Comparison of ENCODE assay signal across 8 mouse cellular contexts in genomic region chr2:181714903-181715326, GRCm38 (mm10). TPM values are rescaled to one million over a fixed set of nuclear protein-coding genes. Genes with fewer than 3 reads are reported as not detected.
DNase-seq lines count a peak whose midpoint lies in the region; ATAC-seq lines count a peak whose summit lies in the region.

Gene Oprl1 (plus strand): TSS chr2:181715016.

- no peaks in the 10 kb centered on the region for H3K27me3 ChIP-seq in hindbrain, embryonic 13.5 days
- H3K27me3 ChIP-seq in liver, embryonic 11.5 days (replicated peaks; ENCODE audit: control insufficient read depth, insufficient read depth, low read length): no peaks in the 10 kb centered on the region

- peak; percentile 80 for ATAC-seq in hindbrain, embryonic 13.5 days (ENCODE audit: low FRiP score)
- peak; percentile 60 for ATAC-seq in liver, embryonic 11.5 days (replicated peaks; ENCODE audit: low FRiP score)

- H3K4me2 ChIP-seq in hindbrain, embryonic 13.5 days: peak within 1 kb of the TSS; percentile 88
- peak within 1 kb of the TSS; percentile 40 for H3K4me2 ChIP-seq in liver, embryonic 11.5 days

- peak within 1 kb of the TSS; percentile 96 for H3K27ac ChIP-seq in hindbrain, embryonic 13.5 days
- H3K27ac ChIP-seq in liver, embryonic 11.5 days (ENCODE audit: low read depth, low read length): no peak within 1 kb of the TSS

- no peaks in the 10 kb centered on the region for H3K9me3 ChIP-seq in hindbrain, embryonic 13.5 days
- H3K9me3 ChIP-seq in liver, embryonic 11.5 days (ENCODE audit: control insufficient read depth, low read length): no peaks in the 10 kb centered on the region

- H3K36me3 ChIP-seq in hindbrain, embryonic 13.5 days: peaks cover 19% of the 10 kb centered on the region
- H3K36me3 ChIP-seq in liver, embryonic 11.5 days (ENCODE audit: control insufficient read depth, insufficient read depth, low read length): no peaks in the 10 kb centered on the region

- peak within 1 kb of the TSS; percentile 83 for H3K9ac ChIP-seq in hindbrain, embryonic 13.5 days
- H3K9ac ChIP-seq in liver, embryonic 11.5 days (ENCODE audit: low read depth, low read length): no peak within 1 kb of the TSS

- peaks cover 54% of the 10 kb centered on the region for H3K4me1 ChIP-seq in hindbrain, embryonic 13.5 days (replicated peaks)
- 0 out of 2 replicates have a peak, but pooled peaks cover 3% of the 10 kb centered on the region for H3K4me1 ChIP-seq in liver, embryonic 11.5 days (replicated peaks; ENCODE audit: control insufficient read depth, insufficient read depth, low read length)

- H3K4me3 ChIP-seq in hindbrain, embryonic 13.5 days: peak within 1 kb of the TSS; percentile 55
- peak within 1 kb of the TSS; percentile 15; the same call in 1 of the 2 replicates for H3K4me3 ChIP-seq in liver, embryonic 11.5 days (ENCODE audit: low read depth, low read length)

- DNase-seq in layer of hippocampus, adult 18-20 months (ENCODE audit: low spot score in 2 of 2): peak; percentile 64 to 73
- DNase-seq in layer of hippocampus, adult 9-10 months (ENCODE audit: low spot score): no peak
- DNase-seq in embryo, embryonic 9.5 days (ENCODE audit: extremely low spot score): peak; percentile 58
- peak; percentile 54 for DNase-seq in liver, embryonic 11.5 days (ENCODE audit: low spot score)
- DNase-seq in right cerebral cortex, postnatal 36 days (ENCODE audit: low spot score in 2 of 2): peak; percentile 57 to 62
- no peak for DNase-seq in lung, postnatal 4 days
- no peak for DNase-seq in urinary bladder, postnatal 10 days (ENCODE audit: low spot score)

- WGBS in hindbrain, embryonic 13.5 days: 2% methylated on average over 7 of the region's 7 CpGs
- 0% methylated on average over 7 of the region's 7 CpGs for WGBS in liver, embryonic 11.5 days

RNA-seq across cellular contexts. Expression of gene Oprl1, which starts in this region (rescaled TPM):
- total RNA-seq in layer of hippocampus, adult 18-20 months (2021): 10 to 100 TPM; 50.6 to 52.4 TPM
- 79.2 and 83.9 TPM in 2 replicates for polyA plus RNA-seq in hindbrain, embryonic 13.5 days (2015; fragmentation: Nextera tagmentation; extraction: Ambion mirVana)
- polyA plus RNA-seq in liver, embryonic 11.5 days (2014; fragmentation: Nextera tagmentation; extraction: Ambion mirVana): 2.0 and 3.2 TPM in 2 replicates

Comparison
In these comparisons a context has a peak if more than half of its experiments do, and no peak if none do; other contexts are left out.
1. RNA of gene Oprl1 (polyA plus RNA-seq): 79.2 to 83.9 TPM in hindbrain, embryonic 13.5 days; 2.0 to 3.2 TPM in liver, embryonic 11.5 days; every median in the first group is over 10 times any median in the second.
2. DNase-seq: peak in layer of hippocampus, adult 18-20 months (2 of 2), embryo, embryonic 9.5 days (single experiment), liver, embryonic 11.5 days (single experiment) and right cerebral cortex, postnatal 36 days (2 of 2); none in layer of hippocampus, adult 9-10 months (single experiment), lung, postnatal 4 days (0 of 2) and urinary bladder, postnatal 10 days (single experiment).